Mouse (Mus musculus): ENCODE measurements around the gene Cfap57. TPM values are rescaled to one million over a fixed set of nuclear protein-coding genes. Genes with fewer than 3 reads are reported as not detected.
"Not testable (repeated sequence)": the region's sequence is repeated elsewhere in the genome, so short reads cannot be mapped to it uniquely, and the experiment has no call there.

Cfap57 gene
- polyA plus RNA-seq, 1 experiment from 2014 or later = 1.3 TPM

DNA sequence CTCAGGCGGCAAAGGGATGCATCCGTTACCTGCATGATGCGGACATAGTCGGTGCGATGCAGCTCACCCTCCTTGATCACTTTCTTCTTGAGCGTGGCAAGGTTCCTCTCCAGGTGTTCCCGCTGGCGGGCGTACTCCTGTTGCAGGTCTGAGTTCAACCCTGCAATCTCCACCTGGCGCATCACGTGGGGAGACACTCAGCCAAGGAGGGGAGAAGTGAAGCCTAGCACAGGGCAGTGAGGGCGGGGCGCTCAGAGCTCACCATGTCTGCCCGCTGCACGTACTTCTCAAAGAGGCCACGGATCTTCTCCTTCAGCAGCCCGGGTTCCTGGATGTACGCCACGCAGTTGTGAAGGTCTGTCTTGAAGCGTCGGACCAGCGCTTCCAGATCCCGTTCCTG is 51.3 kb downstream of the Cfap57 start:
- Histone ChIP-seq H3K27ac (ENCODE audit: low read length) (no peak overlapping the region), H3K4me2 (ENCODE audit: low read length) (no peak overlapping the region), H3K9me3 (ENCODE audit: control insufficient read depth, low read length) (no peaks in the 10 kb centered on the region), H3K27me3 (replicated peaks; ENCODE audit: control insufficient read depth, insufficient read depth, low read length) (no peaks in the 10 kb centered on the region), H3K4me3 (replicated peaks; ENCODE audit: low read length) (no peak overlapping the region), H3K4me1 (replicated peaks; ENCODE audit: control insufficient read depth, insufficient read depth, low read length) (0 out of 2 replicates have a peak, but pooled peaks cover under 1% of the 10 kb centered on the region), H3K36me3 (ENCODE audit: control insufficient read depth, insufficient read depth) (no peaks in the 10 kb centered on the region), H3K9ac (replicated peaks; ENCODE audit: low read depth, low read length) (no peak overlapping the region)
- WGBS = 77% methylated on average over 23 of the region's 23 CpGs
- ATAC-seq = no peak

DNA sequence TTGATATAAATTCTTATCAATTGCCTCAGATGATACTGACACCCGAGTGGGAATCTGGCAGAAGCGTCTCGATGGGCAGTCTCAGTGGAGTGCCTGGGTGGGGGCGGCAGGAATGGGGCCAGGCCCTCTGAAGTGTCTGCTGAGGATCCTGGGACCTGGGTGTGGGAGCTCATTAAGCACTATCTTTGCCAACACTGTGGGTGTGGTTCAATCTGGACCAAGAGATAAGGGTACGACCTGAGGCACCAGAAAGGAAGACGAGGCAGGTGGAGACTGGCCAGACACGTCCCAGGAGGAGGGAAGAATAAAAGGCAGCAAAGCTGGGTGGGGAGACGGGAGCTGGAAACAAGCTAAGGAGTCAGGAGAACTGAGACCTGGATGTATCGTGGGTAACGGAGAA is 51.9 kb downstream of the Cfap57 start:
- H3K4me3 ChIP-seq (replicated peaks; ENCODE audit: low read length) = no peak overlapping the region
- no peaks in the 10 kb centered on the region for H3K9me3 ChIP-seq (ENCODE audit: control insufficient read depth, low read length)
- ATAC-seq = no peak
- 0 out of 2 replicates have a peak, but pooled peaks cover 4% of the 10 kb centered on the region for H3K4me1 ChIP-seq (replicated peaks; ENCODE audit: control insufficient read depth, insufficient read depth, low read length)
- H3K27me3 ChIP-seq (replicated peaks; ENCODE audit: control insufficient read depth, insufficient read depth, low read length) = no peaks in the 10 kb centered on the region
- WGBS = 79% methylated on average over 10 of the region's 10 CpGs
- no peak overlapping the region for H3K9ac ChIP-seq (replicated peaks; ENCODE audit: low read depth, low read length)
- no peaks in the 10 kb centered on the region for H3K36me3 ChIP-seq (ENCODE audit: control insufficient read depth, insufficient read depth)
- H3K4me2 ChIP-seq (ENCODE audit: low read length) = no peak overlapping the region
- H3K27ac ChIP-seq (ENCODE audit: low read length) = no peak overlapping the region

DNA sequence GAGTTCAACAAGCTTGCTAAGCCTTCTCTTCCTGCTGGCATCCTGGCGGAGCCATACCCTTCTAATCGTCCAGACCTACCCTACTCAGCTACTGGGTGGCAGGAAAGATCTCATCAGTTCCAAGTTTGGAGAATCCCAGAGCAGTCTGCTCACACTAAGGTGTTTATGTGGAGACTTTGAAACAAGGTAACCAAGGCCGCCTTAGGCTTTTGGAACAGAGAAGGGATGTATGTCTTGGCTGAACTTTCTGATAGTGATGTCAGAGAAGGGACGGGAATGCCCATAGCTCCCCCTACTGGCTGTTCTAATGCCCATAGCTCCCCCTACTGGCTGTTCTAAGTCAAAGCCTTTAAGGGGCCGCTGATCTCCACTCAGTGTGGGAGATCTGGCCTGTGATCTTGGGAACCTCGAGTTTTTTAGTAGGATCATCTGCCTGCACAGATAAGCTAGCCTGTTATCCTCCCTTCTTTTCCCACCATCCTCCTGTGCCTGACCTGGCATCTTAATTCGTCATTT is 54.4 kb downstream of the Cfap57 start:
- Histone ChIP-seq H3K27ac (ENCODE audit: low read length) (no peak overlapping the region), H3K9me3 (ENCODE audit: control insufficient read depth, low read length) (no peaks in the 10 kb centered on the region), H3K27me3 (replicated peaks; ENCODE audit: control insufficient read depth, insufficient read depth, low read length) (no peaks in the 10 kb centered on the region), H3K4me2 (ENCODE audit: low read length) (no peak overlapping the region), H3K4me1 (replicated peaks; ENCODE audit: control insufficient read depth, insufficient read depth, low read length) (0 out of 2 replicates have a peak, but pooled peaks cover 4% of the 10 kb centered on the region), H3K36me3 (ENCODE audit: control insufficient read depth, insufficient read depth) (no peaks in the 10 kb centered on the region), H3K9ac (replicated peaks; ENCODE audit: low read depth, low read length) (no peak overlapping the region), H3K4me3 (replicated peaks; ENCODE audit: low read length) (no peak overlapping the region)
- WGBS = 30% methylated on average over 7 of the region's 7 CpGs
- no peak for ATAC-seq

DNA sequence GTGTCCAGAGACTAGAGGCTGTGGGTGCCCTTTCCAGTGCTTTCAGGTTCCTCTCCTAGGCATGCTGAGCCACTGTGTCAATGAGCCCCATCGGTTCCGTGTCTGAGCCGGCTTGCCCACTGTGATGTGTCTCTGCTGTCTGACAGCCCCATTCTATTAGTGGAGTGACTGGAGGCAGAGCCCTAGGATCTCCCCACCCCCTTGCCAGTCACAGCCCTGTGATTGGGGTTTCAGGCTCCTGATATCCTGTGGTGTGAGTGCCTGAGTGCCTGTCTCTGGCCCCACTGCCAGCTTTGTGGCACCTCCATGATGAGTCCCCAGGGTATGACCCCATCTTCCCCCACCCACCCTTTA is 55.7 kb downstream of the Cfap57 start:
- 47% methylated on average over 3 of the region's 3 CpGs for WGBS
- H3K4me2 ChIP-seq (ENCODE audit: low read length) = no peak overlapping the region
- H3K9me3 ChIP-seq (ENCODE audit: control insufficient read depth, low read length) = no peaks in the 10 kb centered on the region
- ATAC-seq = no peak
- 0 out of 2 replicates have a peak, but pooled peaks cover 4% of the 10 kb centered on the region for H3K4me1 ChIP-seq (replicated peaks; ENCODE audit: control insufficient read depth, insufficient read depth, low read length)
- no peaks in the 10 kb centered on the region for H3K27me3 ChIP-seq (replicated peaks; ENCODE audit: control insufficient read depth, insufficient read depth, low read length)
- H3K4me3 ChIP-seq (replicated peaks; ENCODE audit: low read length) = no peak overlapping the region
- no peaks in the 10 kb centered on the region for H3K36me3 ChIP-seq (ENCODE audit: control insufficient read depth, insufficient read depth)
- H3K27ac ChIP-seq (ENCODE audit: low read length) = no peak overlapping the region
- H3K9ac ChIP-seq (replicated peaks; ENCODE audit: low read depth, low read length) = no peak overlapping the region

DNA sequence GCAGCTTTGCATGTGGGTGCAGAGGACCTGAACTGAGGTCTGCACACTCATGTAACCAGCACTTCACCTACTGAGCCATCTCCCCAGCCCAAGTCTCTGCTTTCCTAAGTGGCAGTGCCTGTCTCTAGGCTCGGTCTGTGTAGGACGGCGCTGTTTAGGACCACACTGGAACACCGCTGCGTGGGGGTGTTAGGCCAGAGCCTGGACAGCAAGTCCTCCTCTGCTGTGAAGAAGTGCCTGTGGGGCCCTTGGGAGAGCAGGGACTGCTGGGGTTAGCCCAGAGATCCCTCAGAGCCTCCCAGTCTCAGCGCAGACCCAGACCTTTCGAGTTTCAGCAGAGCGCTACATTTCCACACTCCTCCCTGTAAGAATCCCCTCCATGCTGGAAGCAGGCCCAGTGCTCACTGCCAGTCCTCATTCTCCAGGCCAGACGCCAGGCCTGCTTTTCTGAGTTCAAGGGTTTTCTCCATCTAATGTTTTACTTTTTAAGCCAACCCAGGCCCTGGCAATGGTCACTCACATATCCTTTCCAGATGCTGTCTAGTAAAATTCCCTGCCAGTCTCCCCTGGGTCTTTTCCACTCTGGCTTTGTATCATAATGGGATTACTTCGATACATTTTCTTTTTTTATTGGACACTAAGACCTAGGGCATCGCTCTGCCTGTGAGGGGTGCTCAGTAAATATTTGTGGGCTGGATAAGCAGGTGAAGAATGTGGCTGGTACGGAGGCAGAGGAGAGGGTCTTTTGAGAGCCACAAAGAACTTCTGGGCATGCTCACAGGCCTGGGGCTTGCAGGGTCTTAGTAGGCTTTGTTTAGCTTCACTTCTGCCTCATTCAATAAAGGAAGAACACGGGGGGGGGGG is 56.3 kb downstream of the Cfap57 start:
- Histone ChIP-seq H3K27ac (ENCODE audit: low read length) (no peak overlapping the region), H3K4me2 (ENCODE audit: low read length) (no peak overlapping the region), H3K4me1 (replicated peaks; ENCODE audit: control insufficient read depth, insufficient read depth, low read length) (0 out of 2 replicates have a peak, but pooled peaks cover 4% of the 10 kb centered on the region), H3K36me3 (ENCODE audit: control insufficient read depth, insufficient read depth) (no peaks in the 10 kb centered on the region), H3K27me3 (replicated peaks; ENCODE audit: control insufficient read depth, insufficient read depth, low read length) (no peaks in the 10 kb centered on the region), H3K9ac (replicated peaks; ENCODE audit: low read depth, low read length) (no peak overlapping the region), H3K9me3 (ENCODE audit: control insufficient read depth, low read length) (no peaks in the 10 kb centered on the region), H3K4me3 (replicated peaks; ENCODE audit: low read length) (no peak overlapping the region)
- WGBS = 60% methylated on average over 13 of the region's 13 CpGs
- ATAC-seq = no peak

DNA sequence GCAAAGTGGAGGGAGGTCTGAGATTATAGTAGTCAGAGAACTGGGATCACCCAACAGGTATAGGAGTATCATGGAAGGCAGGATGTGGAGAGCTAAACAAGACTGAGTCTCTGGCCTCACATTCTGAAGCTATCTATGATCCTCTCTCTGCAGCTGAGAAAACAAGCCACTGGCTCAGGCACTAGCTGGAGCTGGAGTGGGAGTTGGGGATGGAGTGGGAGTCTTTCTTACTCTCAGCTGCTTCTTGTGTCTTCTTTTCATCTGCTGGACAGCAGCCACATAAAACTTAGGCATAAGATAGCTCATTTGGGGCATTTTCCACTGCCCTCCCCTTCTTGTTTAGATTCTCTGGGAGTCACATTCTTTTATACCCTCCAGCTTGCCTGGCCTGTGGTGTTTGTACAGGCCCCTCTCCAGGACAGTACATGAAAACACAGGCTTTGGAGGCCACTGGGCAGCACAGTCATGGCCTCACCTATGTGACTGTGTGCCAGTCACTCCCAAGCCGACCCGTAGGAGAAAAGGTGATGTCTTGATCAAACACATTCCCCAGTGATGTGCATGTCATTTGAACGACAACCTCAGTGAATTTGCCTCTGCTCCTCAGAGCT is 67.4 kb downstream of the Cfap57 start:
- H3K4me1 ChIP-seq (replicated peaks; ENCODE audit: control insufficient read depth, insufficient read depth, low read length) = no peaks in the 10 kb centered on the region
- no peak overlapping the region for H3K27ac ChIP-seq (ENCODE audit: low read length)
- no peak overlapping the region for H3K4me3 ChIP-seq (replicated peaks; ENCODE audit: low read length)
- H3K27me3 ChIP-seq (replicated peaks; ENCODE audit: control insufficient read depth, insufficient read depth, low read length) = no peaks in the 10 kb centered on the region
- no peaks in the 10 kb centered on the region for H3K36me3 ChIP-seq (ENCODE audit: control insufficient read depth, insufficient read depth)
- no peak overlapping the region for H3K4me2 ChIP-seq (ENCODE audit: low read length)
- no peak overlapping the region for H3K9ac ChIP-seq (replicated peaks; ENCODE audit: low read depth, low read length)
- H3K9me3 ChIP-seq (ENCODE audit: control insufficient read depth, low read length) = no peaks in the 10 kb centered on the region
- 83% methylated on average over 3 of the region's 3 CpGs for WGBS
- no peak for ATAC-seq

DNA sequence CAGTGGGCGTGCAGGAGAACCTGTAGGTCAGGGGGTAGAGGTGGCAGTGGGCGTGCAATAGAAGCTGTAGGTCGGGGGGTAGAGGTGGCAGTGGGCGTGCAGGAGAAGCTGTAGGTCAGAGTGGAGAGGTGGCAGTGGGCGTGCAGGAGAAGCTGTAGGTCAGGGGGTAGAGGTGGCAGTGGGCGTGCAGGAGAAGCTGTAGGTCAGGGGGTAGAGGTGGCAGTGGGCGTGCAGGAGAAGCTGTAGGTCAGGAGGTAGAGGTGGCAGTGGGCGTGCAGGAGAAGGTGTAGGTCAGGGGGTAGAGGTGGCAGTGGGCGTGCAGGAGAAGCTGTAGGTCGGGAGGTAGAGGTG is 72.5 kb downstream of the Cfap57 start:
- H3K4me1 ChIP-seq (replicated peaks; ENCODE audit: control insufficient read depth, insufficient read depth, low read length); H3K9me3 ChIP-seq (ENCODE audit: control insufficient read depth, low read length); H3K27me3 ChIP-seq (replicated peaks; ENCODE audit: control insufficient read depth, insufficient read depth, low read length); H3K4me2 ChIP-seq (ENCODE audit: low read length); H3K9ac ChIP-seq (replicated peaks; ENCODE audit: low read depth, low read length); H3K4me3 ChIP-seq (replicated peaks; ENCODE audit: low read length); H3K27ac ChIP-seq (ENCODE audit: low read length); H3K36me3 ChIP-seq (ENCODE audit: control insufficient read depth, insufficient read depth); ATAC-seq: not testable (repeated sequence)
- 88% methylated on average over 10 of the region's 10 CpGs for WGBS

DNA sequence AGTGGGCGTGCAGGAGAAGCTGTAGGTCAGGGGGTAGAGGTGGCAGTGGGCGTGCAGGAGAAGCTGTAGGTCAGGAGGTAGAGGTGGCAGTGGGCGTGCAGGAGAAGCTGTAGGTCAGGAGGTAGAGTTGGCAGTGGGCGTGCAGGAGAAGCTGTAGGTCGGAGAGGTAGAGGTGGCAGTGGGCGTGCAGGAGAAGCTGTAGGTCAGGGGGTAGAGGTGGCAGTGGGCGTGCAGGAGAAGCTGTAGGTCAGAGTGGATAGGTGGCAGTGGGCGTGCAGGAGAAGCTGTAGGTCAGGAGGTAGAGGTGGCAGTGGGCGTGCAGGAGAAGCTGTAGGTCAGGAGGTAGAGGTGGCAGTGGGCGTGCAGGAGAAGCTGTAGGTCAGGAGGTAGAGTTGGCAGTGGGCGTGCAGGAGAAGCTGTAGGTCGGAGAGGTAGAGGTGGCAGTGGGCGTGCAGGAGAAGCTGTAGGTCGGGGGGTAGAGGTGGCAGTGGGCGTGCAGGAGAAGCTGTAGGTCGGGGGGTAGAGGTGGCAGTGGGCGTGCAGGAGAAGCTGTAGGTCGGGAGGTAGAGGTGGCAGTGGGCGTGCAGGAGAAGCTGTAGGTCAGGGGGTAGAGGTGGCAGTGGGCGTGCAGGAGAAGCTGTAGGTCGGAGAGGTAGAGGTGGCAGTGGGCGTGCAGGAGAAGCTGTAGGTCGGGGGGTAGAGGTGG is 73.0 kb downstream of the Cfap57 start:
- H3K36me3 ChIP-seq (ENCODE audit: control insufficient read depth, insufficient read depth); H3K9me3 ChIP-seq (ENCODE audit: control insufficient read depth, low read length); H3K4me2 ChIP-seq (ENCODE audit: low read length); H3K27me3 ChIP-seq (replicated peaks; ENCODE audit: control insufficient read depth, insufficient read depth, low read length); H3K9ac ChIP-seq (replicated peaks; ENCODE audit: low read depth, low read length); H3K4me1 ChIP-seq (replicated peaks; ENCODE audit: control insufficient read depth, insufficient read depth, low read length); H3K27ac ChIP-seq (ENCODE audit: low read length); H3K4me3 ChIP-seq (replicated peaks; ENCODE audit: low read length); ATAC-seq: not testable (repeated sequence)
- 91% methylated on average over 22 of the region's 23 CpGs for WGBS

DNA sequence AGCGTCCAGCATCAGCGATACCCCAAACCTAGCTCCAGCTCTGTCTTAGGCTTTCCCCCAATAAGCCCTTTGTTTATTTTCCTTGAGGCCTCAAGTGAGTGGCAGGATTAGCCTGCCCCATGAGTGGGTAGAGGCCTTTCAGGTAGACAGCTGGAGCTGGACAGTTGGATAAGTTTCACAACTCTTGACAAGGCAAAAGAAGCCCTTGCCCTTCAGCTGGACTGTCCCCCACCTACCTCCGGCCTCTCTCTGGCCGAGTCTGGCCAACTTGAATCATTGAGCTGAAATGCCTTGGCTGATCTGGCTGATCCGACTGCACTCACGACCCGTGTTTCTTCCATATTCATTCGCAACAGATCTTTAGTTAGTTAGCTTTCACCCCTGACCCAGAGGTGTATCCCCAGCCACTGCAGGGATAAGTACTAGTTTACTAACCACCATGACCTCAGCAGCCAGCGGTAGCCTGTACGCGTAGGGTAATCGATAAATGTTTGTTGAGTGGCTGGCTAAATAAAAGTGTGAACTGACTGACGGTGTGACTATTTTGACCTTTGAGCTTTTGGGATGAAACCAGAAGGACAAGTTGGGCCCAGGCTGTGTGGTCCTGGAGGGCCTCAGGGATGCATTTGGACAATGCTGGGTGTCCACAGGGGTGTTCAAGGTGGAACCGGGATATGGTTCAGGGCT is 76.0 kb downstream of the Cfap57 start:
- no peak overlapping the region for H3K4me2 ChIP-seq (ENCODE audit: low read length)

More for the DNA sequence above, 76.0 kb downstream of the Cfap57 start:
- H3K9ac ChIP-seq (replicated peaks; ENCODE audit: low read depth, low read length) = no peak overlapping the region
- WGBS = 75% methylated on average over 14 of the region's 14 CpGs
- no peaks in the 10 kb centered on the region for H3K9me3 ChIP-seq (ENCODE audit: control insufficient read depth, low read length)
- no peak overlapping the region for H3K27ac ChIP-seq (ENCODE audit: low read length)
- no peaks in the 10 kb centered on the region for H3K36me3 ChIP-seq (ENCODE audit: control insufficient read depth, insufficient read depth)
- H3K27me3 ChIP-seq (replicated peaks; ENCODE audit: control insufficient read depth, insufficient read depth, low read length) = no peaks in the 10 kb centered on the region
- H3K4me3 ChIP-seq (replicated peaks; ENCODE audit: low read length) = no peak overlapping the region
- no peak for ATAC-seq
- peaks cover 6% of the 10 kb centered on the region for H3K4me1 ChIP-seq (replicated peaks; ENCODE audit: control insufficient read depth, insufficient read depth, low read length)
